Mouse (Mus musculus) lung, postnatal 0 days (tissue): ENCODE measurements around the gene Ifitm7.

ENCODE experiments used
- CTCF ChIP-seq: IDR thresholded peaks from 2 replicates; pipeline ENCODE4 v1.5.1; 2016; ENCODE audit warnings: antibody characterized with exemption, mild to moderate bottlenecking
- EP300 ChIP-seq: IDR thresholded peaks from 2 replicates; pipeline ENCODE4 v1.6.1; 2016; ENCODE audit warnings: antibody characterized with exemption, mild to moderate bottlenecking, control low read depth

- TF ChIP-seq CTCF (no peak), EP300 (no peak)
These were observed 41.5 kb downstream of the Ifitm7 start for GRCm38 (mm10) chr16:13945153-13945552.
